Mouse (Mus musculus) spleen, adult 12 weeks (tissue): ENCODE data around the gene Tgfb1.
A peak's percentile ranks its signal among the peaks of the same experiment; 100 is the strongest.
"Not testable (repeated sequence)": the region's sequence is repeated elsewhere in the genome, so short reads cannot be mapped to it uniquely, and the experiment has no call there.

Experiments used
- DNase-seq: peaks from one replicate; pipeline ENCODE4 v3.0.0; 2022; ENCODE audit warnings: low spot score

Tgfb1 gene

GRCm38 (mm10) chr7:25705801-25706251 is 19.0 kb downstream of the Tgfb1 start:
- no peak for DNase-seq

- DNase-seq = no peak
Observed at GRCm38 (mm10) chr7:25706578-25707170, 19.9 kb downstream of the Tgfb1 start.

GRCm38 (mm10) chr7:25707581-25708292 is 20.9 kb downstream of the Tgfb1 start:
- DNase-seq = no peak

GRCm38 (mm10) chr7:25709961-25710360 is 23.2 kb downstream of the Tgfb1 start:
- no peak for DNase-seq

GRCm38 (mm10) chr7:25710519-25711130 is 23.8 kb downstream of the Tgfb1 start:
- DNase-seq = no peak

- no peak for DNase-seq
Observed at GRCm38 (mm10) chr7:25711165-25711564, 24.4 kb downstream of the Tgfb1 start.

- DNase-seq = no peak
Observed at GRCm38 (mm10) chr7:25711731-25712197, 25.0 kb downstream of the Tgfb1 start.

GRCm38 (mm10) chr7:25712801-25713200 is 26.0 kb downstream of the Tgfb1 start:
- no peak for DNase-seq

GRCm38 (mm10) chr7:25714581-25714980 is 27.8 kb downstream of the Tgfb1 start:
- DNase-seq = no peak

- no peak for DNase-seq
Observed at GRCm38 (mm10) chr7:25715731-25716271, 29.0 kb downstream of the Tgfb1 start.

- no peak for DNase-seq
Observed at GRCm38 (mm10) chr7:25717478-25717877, 30.7 kb downstream of the Tgfb1 start.

GRCm38 (mm10) chr7:25718788-25719417 is 32.1 kb downstream of the Tgfb1 start, which contains the start of gene Ccdc97:
Gene Ccdc97 (minus strand): TSS chr7:25719088.
- peak; percentile 83 for DNase-seq

- DNase-seq = peak; percentile 65
Observed at GRCm38 (mm10) chr7:25719761-25720610, 33.2 kb downstream of the Tgfb1 start.

GRCm38 (mm10) chr7:25720760-25721159 is 34.0 kb downstream of the Tgfb1 start:
- DNase-seq = no peak

GRCm38 (mm10) chr7:25721776-25722175 is 35.0 kb downstream of the Tgfb1 start:
- not testable (repeated sequence) for DNase-seq

GRCm38 (mm10) chr7:25725886-25726285 is 39.1 kb downstream of the Tgfb1 start:
- no peak for DNase-seq

- DNase-seq = no peak
Observed at GRCm38 (mm10) chr7:25727800-25728199, 41.0 kb downstream of the Tgfb1 start.

- no peak for DNase-seq
Observed at GRCm38 (mm10) chr7:25729396-25729795, 42.6 kb downstream of the Tgfb1 start.

GRCm38 (mm10) chr7:25729862-25730261 is 43.1 kb downstream of the Tgfb1 start:
- DNase-seq = no peak

GRCm38 (mm10) chr7:25731294-25732055 is 44.7 kb downstream of the Tgfb1 start:
- no peak for DNase-seq

- DNase-seq = no peak
Observed at GRCm38 (mm10) chr7:25734991-25735390, 48.2 kb downstream of the Tgfb1 start.
